Mouse (Mus musculus) c-Kit-positive CD71-negative TER-119-negative erythroid progenitor cells, embryonic 14.5 days (primary cell): ENCODE measurements at regions not wholly inside any gene's neighbourhood (a gene's known extent, or its start where the extent isn't known, plus 50 kb on each side); places are given as distances from the start of the nearest gene placed in this dataset.

Experiments used
- DNase-seq: peaks from one replicate; pipeline ENCODE4 v3.0.0-alpha.2; 2013; ENCODE audit warnings: low read depth

DNA sequence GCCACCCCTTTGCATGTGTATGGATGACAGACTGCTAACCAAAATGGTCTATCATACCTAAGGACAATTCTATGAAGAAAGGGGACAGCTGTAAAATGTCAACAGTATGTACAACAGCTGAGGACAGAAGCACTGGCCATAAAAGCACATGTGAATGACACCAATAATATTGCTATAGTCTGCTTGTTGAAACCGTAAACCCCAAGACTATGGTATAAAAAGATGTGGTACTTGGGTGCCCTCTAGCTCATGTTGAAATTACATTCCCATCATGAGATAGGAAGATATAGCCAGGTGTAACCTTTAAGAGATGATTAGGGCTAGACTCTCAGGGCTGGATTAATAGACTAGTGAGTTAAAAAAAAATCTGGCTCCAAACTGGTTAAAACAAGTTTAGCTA, 361.6 kb upstream of the Sptlc3 start:
- no peak for DNase-seq

GRCm38 (mm10) chr2:139147004-139147403, 346.7 kb upstream of the Sptlc3 start:
- DNase-seq, result no peak

- no peak for DNase-seq
Observed at GRCm38 (mm10) chr2:139179641-139180040, 314.1 kb upstream of the Sptlc3 start.

DNA sequence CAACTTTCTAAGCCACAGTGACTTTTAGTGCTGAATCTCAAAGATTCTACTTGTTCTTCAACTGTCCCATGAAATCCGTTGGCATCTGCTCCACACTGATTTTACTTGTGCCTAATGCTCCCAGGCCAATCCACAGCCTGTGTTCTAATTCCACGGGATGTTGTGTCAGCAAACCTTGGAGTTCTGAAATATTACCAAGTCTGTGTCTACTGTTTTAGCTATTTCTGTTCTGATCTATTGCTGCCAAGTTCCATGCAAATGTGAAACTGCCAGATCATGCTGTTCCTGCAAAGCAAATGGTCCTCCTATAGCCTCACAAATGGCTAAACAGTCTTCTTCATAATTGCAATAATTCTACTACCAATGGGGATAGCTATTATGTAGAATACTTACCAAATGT, 295.4 kb upstream of the Sptlc3 start:
- DNase-seq, result no peak

DNA sequence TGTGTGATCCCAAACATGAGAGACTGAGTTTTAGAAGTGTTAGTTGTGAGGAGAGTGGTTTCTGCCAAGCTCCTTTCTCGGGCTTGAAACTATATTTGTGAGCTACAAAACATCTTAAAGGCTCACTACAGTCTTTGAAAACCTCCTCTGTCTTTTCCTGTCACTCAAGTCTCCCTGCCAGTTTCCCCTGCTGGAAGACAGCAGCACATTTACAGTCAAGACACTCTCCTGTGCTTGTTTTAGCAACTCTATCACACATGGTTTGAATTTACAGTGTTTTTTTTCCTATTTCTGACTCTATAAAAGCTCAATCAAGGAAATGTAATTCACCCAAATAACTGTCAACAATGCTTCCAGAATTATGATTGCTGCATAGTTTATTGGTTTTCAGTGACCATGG, 286.1 kb upstream of the Sptlc3 start:
- no peak for DNase-seq

DNA sequence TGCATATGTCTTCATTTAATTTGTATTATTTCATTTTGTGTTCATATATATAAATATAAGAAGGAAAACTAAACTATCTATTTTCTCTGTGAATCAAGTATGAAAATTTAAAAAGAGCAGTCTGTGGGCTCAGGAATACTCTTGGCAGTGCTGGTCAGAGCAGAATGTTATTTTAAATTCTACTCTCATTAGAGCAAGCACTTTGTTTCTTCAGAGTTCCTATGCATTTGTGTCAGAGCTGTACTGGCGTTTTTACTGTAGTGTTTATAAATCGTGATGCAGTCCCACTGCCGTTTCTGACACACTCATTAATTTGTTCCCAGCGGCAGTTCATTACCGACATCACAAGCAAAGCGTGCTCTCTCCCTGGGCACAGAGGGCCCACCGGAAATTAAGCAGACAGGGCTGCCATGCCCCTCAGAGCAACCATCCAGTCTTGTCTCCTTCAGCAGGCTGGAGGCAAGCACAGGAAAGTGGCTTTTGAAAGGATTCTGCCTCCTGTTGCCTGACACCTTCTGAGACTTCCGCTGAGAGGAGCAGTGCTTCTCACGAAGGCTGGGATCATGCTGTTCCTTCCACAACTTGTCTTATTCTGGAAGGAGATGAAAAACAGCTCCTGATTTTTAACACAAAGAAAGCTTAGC, 272.8 kb upstream of the Sptlc3 start:
- no peak for DNase-seq

DNA sequence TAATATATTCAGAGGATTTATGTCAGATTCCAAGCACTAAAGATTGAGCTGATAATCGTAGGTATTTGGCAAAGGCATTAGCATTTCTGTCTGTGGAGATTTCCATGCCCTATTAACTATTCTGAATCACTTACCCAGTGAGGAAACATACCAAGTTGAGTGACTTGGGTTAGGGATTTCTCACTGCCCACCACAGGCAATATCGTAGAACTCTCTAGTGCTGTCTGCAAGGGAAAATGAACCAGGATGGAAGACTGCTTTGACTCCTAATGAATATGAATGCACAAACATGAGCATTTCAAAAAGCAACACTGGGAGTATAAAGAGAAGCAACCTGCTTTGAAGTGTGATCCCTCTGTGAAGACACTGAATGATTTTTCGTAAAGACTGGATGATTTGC, 263.3 kb upstream of the Sptlc3 start:
- no peak for DNase-seq

GRCm38 (mm10) chr2:139250138-139250537, 243.6 kb upstream of the Sptlc3 start:
- DNase-seq, result no peak

- no peak for DNase-seq
Observed at GRCm38 (mm10) chr2:139267119-139267518, 226.6 kb upstream of the Sptlc3 start.

GRCm38 (mm10) chr2:139276581-139276980, 217.1 kb upstream of the Sptlc3 start:
- no peak for DNase-seq

DNA sequence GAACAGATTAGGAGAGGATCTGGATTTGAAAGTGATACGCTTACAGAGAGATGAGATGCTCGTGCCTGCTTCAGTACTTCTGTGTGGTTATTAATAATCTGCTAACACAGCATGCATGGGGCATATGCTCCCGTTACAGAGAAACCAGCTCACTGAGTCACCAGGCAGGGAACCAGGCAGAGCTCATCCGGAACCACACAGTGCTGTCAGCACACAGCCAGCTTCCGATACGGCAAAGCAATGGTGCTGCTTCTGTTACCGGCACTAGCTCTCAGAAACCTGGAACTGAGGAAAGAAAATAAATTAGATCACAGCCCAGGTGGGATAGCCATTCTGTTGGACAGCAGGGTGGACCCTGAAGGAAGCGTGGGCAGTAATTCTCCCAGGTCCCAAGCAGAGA, 216.1 kb upstream of the Sptlc3 start:
- DNase-seq, result no peak

DNA sequence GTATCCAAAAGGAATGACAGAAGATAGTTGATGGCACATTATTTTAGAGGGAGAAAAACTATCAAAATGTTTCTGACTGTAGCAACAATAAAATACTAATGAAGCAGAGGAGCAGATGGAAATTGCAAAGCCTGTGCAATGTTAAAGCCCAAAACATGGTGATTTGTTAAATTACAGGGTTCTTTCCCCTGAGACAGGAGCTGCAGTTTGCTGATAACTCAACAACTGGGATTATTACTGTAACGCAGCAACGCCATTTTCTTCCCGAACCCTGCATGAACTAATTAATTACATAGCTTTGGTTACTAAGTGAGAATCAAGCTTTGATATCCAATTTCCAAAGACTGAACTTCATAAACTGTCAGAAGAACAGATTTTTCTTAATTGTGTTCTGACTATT, 212.7 kb upstream of the Sptlc3 start:
- DNase-seq, result no peak

GRCm38 (mm10) chr2:139284315-139284714, 209.4 kb upstream of the Sptlc3 start:
- no peak for DNase-seq

GRCm38 (mm10) chr2:139286446-139286845, 207.3 kb upstream of the Sptlc3 start:
- no peak for DNase-seq

DNA sequence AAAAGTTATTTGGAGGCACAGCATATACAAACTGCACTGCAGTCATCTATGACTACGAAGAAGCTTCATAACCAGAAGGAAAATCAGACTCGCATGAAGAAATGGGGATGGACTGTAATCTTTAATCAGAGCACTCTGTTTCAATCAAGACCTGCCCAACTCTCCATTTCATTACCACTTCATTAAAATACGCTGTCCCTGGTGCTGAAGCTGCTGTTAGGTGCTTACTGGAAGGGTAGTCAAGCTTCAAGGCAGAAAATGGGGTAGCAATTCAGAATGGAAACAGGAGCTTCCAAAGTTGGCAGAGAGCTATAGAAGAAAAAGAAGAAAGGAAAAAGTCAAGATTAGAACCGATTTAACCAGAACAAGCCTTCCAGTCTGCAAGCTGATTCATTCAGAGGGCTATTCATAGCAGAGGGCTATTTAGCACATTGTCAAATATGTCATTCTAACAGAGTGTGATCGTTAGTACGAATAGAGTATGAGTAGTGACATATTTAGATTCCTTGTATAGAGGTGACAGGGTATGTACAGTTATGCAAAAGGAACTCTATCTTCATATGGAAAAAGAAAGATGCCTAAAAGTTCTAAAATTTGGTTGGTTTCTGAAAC, 195.1 kb upstream of the Sptlc3 start:
- peak; percentile 9 for DNase-seq

GRCm38 (mm10) chr2:139311401-139311812, 182.3 kb upstream of the Sptlc3 start:
- DNase-seq, result no peak

DNA sequence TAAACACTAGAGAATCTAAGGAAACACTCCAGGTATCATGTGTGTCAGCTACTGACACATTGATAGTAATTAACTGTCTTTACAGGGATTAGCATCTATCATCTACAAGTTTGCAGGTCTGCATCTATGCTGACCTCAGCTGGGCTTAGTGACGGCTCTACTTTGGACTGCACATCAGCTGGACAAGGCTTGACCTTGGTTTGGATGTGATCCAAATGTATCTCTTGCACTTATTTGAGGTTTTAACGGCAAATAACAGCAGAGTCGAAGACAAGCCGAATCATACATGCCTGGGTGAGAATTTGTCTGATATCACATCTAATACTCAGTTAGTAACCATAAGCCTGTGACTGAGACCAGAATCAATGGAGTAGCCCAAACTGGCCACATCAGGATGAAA, 181.7 kb upstream of the Sptlc3 start:
- DNase-seq, result no peak

DNA sequence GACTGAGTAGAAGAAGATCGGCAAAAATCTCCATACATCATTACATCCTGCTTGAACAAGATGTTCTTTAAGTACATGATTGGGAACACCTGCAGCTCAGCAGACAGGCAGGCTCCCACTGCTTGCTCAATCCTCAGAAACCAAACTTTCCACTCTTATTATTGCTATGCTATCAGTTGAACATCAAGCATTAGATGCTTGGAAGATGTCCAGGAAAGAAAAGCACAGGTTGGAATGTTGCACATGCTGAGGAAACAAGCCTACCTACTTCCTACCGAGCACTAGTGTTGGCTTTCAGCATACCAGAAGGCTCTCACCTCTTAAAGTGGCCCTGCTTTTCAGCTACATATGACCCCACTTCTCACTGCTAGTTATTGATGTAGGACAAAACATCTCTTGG, 171.2 kb upstream of the Sptlc3 start:
- no peak for DNase-seq

- DNase-seq, result no peak
Observed at GRCm38 (mm10) chr2:139325501-139325900, 168.2 kb upstream of the Sptlc3 start.

- no peak for DNase-seq
Observed at GRCm38 (mm10) chr2:139334681-139335080, 159.0 kb upstream of the Sptlc3 start.

- no peak for DNase-seq
Observed at GRCm38 (mm10) chr2:139338240-139338639, 155.5 kb upstream of the Sptlc3 start.

DNA sequence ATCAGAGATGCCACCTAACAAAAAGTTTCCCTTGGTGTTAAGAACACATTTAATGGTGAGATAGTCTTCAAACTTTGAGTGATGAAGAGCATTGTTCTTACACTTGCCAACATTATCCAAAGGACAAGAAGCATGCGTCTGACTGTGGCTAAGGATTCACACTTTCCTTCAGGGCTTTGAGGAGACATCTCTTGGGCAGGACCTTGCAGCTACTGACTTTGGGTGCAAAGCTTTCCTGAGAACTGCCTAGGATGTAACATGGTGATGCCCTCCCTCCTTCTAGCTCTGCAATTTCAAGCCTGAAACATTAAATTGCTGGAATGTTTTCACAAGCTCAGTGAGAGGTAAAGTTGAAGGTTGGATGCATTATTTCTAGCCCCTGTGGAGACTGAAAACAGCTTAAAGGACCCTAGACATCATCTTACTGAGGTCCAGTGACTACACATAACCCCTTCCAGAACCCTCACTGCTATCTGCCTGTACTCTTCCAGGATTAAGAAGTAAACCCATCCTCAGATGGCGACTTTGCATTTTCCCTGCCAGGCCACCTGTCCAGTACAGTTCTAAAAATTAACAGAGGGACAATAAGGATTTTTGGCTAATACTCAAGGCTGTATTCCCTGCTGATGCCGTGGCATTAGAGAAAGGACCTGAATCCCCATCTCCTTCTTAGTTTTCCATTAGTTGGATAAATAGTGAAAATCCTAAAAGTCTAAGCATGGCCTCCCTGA, 137.3 kb upstream of the Sptlc3 start:
- DNase-seq, result no peak

DNA sequence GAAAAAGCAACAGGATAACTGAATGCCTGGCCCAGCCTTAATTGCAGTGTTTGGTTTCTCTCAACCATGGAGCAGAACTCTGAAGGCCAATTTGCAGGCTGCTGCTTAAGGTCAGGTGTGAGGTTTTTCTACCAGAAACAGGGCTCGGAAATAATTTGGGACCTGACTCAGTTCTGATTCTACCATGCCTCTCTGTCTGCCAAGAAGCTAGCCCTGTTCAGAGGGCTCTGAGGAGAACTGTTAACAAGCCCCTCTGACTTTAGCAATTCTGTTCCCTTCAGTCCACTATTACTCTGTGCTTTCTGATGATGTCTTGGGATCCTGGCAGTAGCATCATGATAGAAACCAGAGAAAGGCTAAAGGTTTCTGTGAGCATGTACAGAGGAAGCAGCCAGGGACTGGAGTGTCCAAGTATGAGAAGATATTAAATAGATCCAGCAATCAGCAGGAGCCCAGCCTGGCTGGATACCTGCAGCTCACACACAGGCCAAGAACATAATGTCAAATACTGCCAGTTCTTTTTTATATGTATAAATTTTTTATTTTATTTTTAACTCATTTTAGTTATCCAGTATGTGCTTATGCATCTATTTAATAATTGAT, 131.4 kb upstream of the Sptlc3 start:
- DNase-seq, result no peak
